Mouse (Mus musculus) heart, adult 2 months (tissue): ENCODE results near the gene Gm39653. TPM values are rescaled to one million over a fixed set of nuclear protein-coding genes. Genes with fewer than 3 reads are reported as not detected.

Experiments used
- DNase-seq, 2 experiments: peaks; one replicate each; pipeline ENCODE4 v3.0.0; 2021
- H3K27ac ChIP-seq: fragments of 200-600 bp; 2 replicates; pipeline ENCODE4 v1.8.1; 2022
- H3K27me3 ChIP-seq: fragments of 200-500 bp; 2 replicates; pipeline ENCODE4 v1.6.1; 2012; ENCODE audit warnings: mild to moderate bottlenecking, low read length, inconsistent platforms, mixed read lengths; ENCODE audit not compliant: control insufficient read depth, insufficient read depth
- H3K36me3 ChIP-seq: fragments of 200-500 bp; 2 replicates; pipeline ENCODE4 v1.6.1; 2012; ENCODE audit warnings: low read length, inconsistent platforms; ENCODE audit not compliant: control insufficient read depth, insufficient read depth
- H3K4me1 ChIP-seq: fragments of 200-500 bp; 2 replicates; pipeline ENCODE4 v1.6.1; 2011; ENCODE audit warnings: low read length; ENCODE audit not compliant: control insufficient read depth, insufficient read depth
- H3K4me3 ChIP-seq: fragments of 200-600 bp; 2 replicates; pipeline ENCODE4 v1.8.1; 2022
- H3K79me2 ChIP-seq: fragments of 200-500 bp; replicated peaks from 2 replicates; pipeline ENCODE4 v1.6.1; 2012; ENCODE audit warnings: mild to moderate bottlenecking, inconsistent platforms, low read length, moderate library complexity, mixed read lengths; ENCODE audit not compliant: control insufficient read depth, insufficient read depth
- H3K9ac ChIP-seq: fragments of 200-500 bp; 2 replicates; pipeline ENCODE4 v1.6.1; 2012; ENCODE audit warnings: low read depth, mild to moderate bottlenecking, control low read depth, inconsistent platforms, low read length, mixed read lengths
- CTCF ChIP-seq: fragments of 200-600 bp; IDR thresholded peaks from 2 replicates; pipeline ENCODE4 v1.8.1; 2022; ENCODE audit warnings: antibody characterized with exemption, mild to moderate bottlenecking, moderate library complexity
- EP300 ChIP-seq: fragments of 200-500 bp; IDR thresholded peaks from 2 replicates; pipeline ENCODE4 v1.6.1; 2011; ENCODE audit warnings: low read depth, low read length, control low read depth; ENCODE audit not compliant: insufficient read depth
- POLR2A ChIP-seq: fragments of 200-500 bp; IDR thresholded peaks from 2 replicates; pipeline ENCODE4 v1.6.1; 2011; ENCODE audit warnings: mild to moderate bottlenecking, low read depth, low read length, control low read depth; ENCODE audit not compliant: insufficient read depth
- WGBS: fragments of 180-500 bp; shearing (Covaris S2); methylation state at CpG from one replicate; pipeline ENCODE4 v1.1.7; 2018; 5-methylcytosine and 5-hydroxymethylcytosine counted together
- intact Hi-C: fragments of 180-260 bp; cut with DNase I; formaldehyde crosslinking; loops from one replicate; pipeline ENCODE4 v1.15.1; 2025
- long read RNA-seq: library from polyadenylated mRNA; stranded (forward); transcript quantifications from one replicate; pipeline ENCODE4 v2.0.0, GENCODE M21; 2021
- polyA plus RNA-seq: library from polyadenylated mRNA; depleted of rRNA; stranded (reverse); fragments of >200 nt; gene quantifications from 2 replicates; pipeline ENCODE4 v1.2.3, GENCODE M21; 2012; rRNA removed
- total RNA-seq, 2 experiments: library from RNA; stranded (reverse); gene quantifications; 2 replicates each; pipeline ENCODE4 v1.2.3; 2021

Gm39653 gene
- total RNA-seq (not detected), polyA plus RNA-seq (not detected in 2 replicates)
- long read RNA-seq, result 0 reads

GRCm38 (mm10) chr1:63615668-63616067 lies at the start of gene Gm39653:
TSS of gene Gm39653 (plus strand) at chr1:63615968.
- Histone ChIP-seq H3K36me3 (no peaks in the 10 kb centered on the region), H3K9ac (no peak within 1 kb of the TSS), H3K4me1 (no peaks in the 10 kb centered on the region), H3K27me3 (no peaks in the 10 kb centered on the region), H3K79me2 (no peaks in the 10 kb centered on the region), H3K27ac (no peak within 1 kb of the TSS), H3K4me3 (no peak within 1 kb of the TSS)
- no peak for DNase-seq
- intact Hi-C loops, result no loop called here
- TF ChIP-seq POLR2A (no peak), EP300 (no peak), CTCF (no peak)
- 68% methylated on average over 3 of the region's 3 CpGs for WGBS

GRCm38 (mm10) chr1:63566501-63566900 lies 49.3 kb upstream of the Gm39653 start:
- TF ChIP-seq POLR2A, result no peak
- no peak for TF ChIP-seq CTCF
- no peak for TF ChIP-seq EP300
- Histone ChIP-seq H3K27me3 (no peaks in the 10 kb centered on the region), H3K79me2 (no peaks in the 10 kb centered on the region), H3K4me3 (no peak overlapping the region), H3K9ac (no peak overlapping the region), H3K36me3 (no peaks in the 10 kb centered on the region), H3K4me1 (no peaks in the 10 kb centered on the region), H3K27ac (no peak overlapping the region)
- intact Hi-C loops, result no loop called here
- 26% methylated on average over 7 of the region's 7 CpGs for WGBS
- DNase-seq, result no peak

GRCm38 (mm10) chr1:63567031-63567430 lies 48.7 kb upstream of the Gm39653 start:
- 16% methylated on average over 4 of the region's 4 CpGs for WGBS
- intact Hi-C loops, result no loop called here
- no peaks in the 10 kb centered on the region for H3K36me3 ChIP-seq
- no peaks in the 10 kb centered on the region for H3K4me1 ChIP-seq
- TF ChIP-seq POLR2A (no peak), EP300 (no peak), CTCF (no peak)
- no peak overlapping the region for H3K27ac ChIP-seq
- H3K4me3 ChIP-seq, result no peak overlapping the region
- no peaks in the 10 kb centered on the region for H3K79me2 ChIP-seq
- DNase-seq, result no peak
- H3K27me3 ChIP-seq, result no peaks in the 10 kb centered on the region
- no peak overlapping the region for H3K9ac ChIP-seq

GRCm38 (mm10) chr1:63572229-63572628 lies 43.5 kb upstream of the Gm39653 start:
- H3K27ac ChIP-seq, result no peak overlapping the region
- no peaks in the 10 kb centered on the region for H3K36me3 ChIP-seq
- intact Hi-C loops, result no loop called here
- H3K4me1 ChIP-seq, result no peaks in the 10 kb centered on the region
- 66% methylated on average over 7 of the region's 7 CpGs for WGBS
- no peak overlapping the region for H3K4me3 ChIP-seq
- DNase-seq, result no peak
- TF ChIP-seq POLR2A (no peak), EP300 (no peak), CTCF (no peak)
- no peak overlapping the region for H3K9ac ChIP-seq
- no peaks in the 10 kb centered on the region for H3K27me3 ChIP-seq
- H3K79me2 ChIP-seq, result no peaks in the 10 kb centered on the region

- no peaks in the 10 kb centered on the region for H3K4me1 ChIP-seq
- H3K9ac ChIP-seq, result no peak overlapping the region
- H3K79me2 ChIP-seq, result no peaks in the 10 kb centered on the region
- intact Hi-C loops, result no loop called here
- H3K27ac ChIP-seq, result no peak overlapping the region
- DNase-seq, result no peak
- H3K27me3 ChIP-seq, result no peaks in the 10 kb centered on the region
- H3K4me3 ChIP-seq, result no peak overlapping the region
- H3K36me3 ChIP-seq, result no peaks in the 10 kb centered on the region
- no peak for TF ChIP-seq POLR2A
- no peak for TF ChIP-seq CTCF
- TF ChIP-seq EP300, result no peak
- WGBS, result 75% methylated on average over 6 of the region's 6 CpGs
Measured at GRCm38 (mm10) chr1:63573432-63573831, 42.3 kb upstream of the Gm39653 start.

GRCm38 (mm10) chr1:63573864-63574611 lies 41.7 kb upstream of the Gm39653 start:
- no peak overlapping the region for H3K4me3 ChIP-seq
- intact Hi-C loops, result no loop called here
- H3K27ac ChIP-seq, result no peak overlapping the region
- no peaks in the 10 kb centered on the region for H3K36me3 ChIP-seq
- H3K27me3 ChIP-seq, result no peaks in the 10 kb centered on the region
- H3K9ac ChIP-seq, result no peak overlapping the region
- 74% methylated on average over 12 of the region's 12 CpGs for WGBS
- DNase-seq, result no peak
- H3K79me2 ChIP-seq, result no peaks in the 10 kb centered on the region
- TF ChIP-seq EP300, result no peak
- TF ChIP-seq POLR2A, result no peak
- TF ChIP-seq CTCF, result no peak
- no peaks in the 10 kb centered on the region for H3K4me1 ChIP-seq
